Mouse (Mus musculus) ES-E14 (cell line): ENCODE measurements around the gene Mllt11. TPM values are rescaled to one million over a fixed set of nuclear protein-coding genes. Genes with fewer than 3 reads are reported as not detected.

Source experiments
- DNase-seq: peaks from one replicate; pipeline ENCODE4 v3.0.0-alpha.2; 2013; ENCODE audit warnings: low read depth, low spot score
- H3K27ac ChIP-seq: 2 replicates; pipeline ENCODE4 v1.5.1; 2012; ENCODE audit warnings: low read depth, mild to moderate bottlenecking, low read length, moderate library complexity, mixed read lengths; ENCODE audit not compliant: poor library complexity, insufficient read depth, severe bottlenecking
- H3K36me3 ChIP-seq: 2 replicates; pipeline ENCODE4 v1.6.1; 2012; ENCODE audit warnings: mild to moderate bottlenecking, low read length, moderate library complexity, mixed read lengths; ENCODE audit not compliant: control insufficient read depth, poor library complexity, insufficient read depth, severe bottlenecking
- H3K4me1 ChIP-seq, 2 experiments: fragments of 150-350 bp in 1 of 2; sonication (generic) in 1 of 2; 2 replicates each; pipeline ENCODE4 v1.6.1; 2012; ENCODE audit warnings: low read length in 2 of 2, mild to moderate bottlenecking in 1 of 2, mixed read lengths in 1 of 2; ENCODE audit not compliant: control insufficient read depth in 2 of 2, insufficient read depth in 2 of 2, poor library complexity in 1 of 2
- H3K4me3 ChIP-seq, 2 experiments: fragments of 150-350 bp in 1 of 2; sonication (generic) in 1 of 2; 2 replicates each; pipeline ENCODE4 v1.5.1; 2012; ENCODE audit warnings: low read length in 2 of 2, low read depth in 1 of 2, mild to moderate bottlenecking in 1 of 2, mixed read lengths in 1 of 2; ENCODE audit not compliant: insufficient read depth in 1 of 2, poor library complexity in 1 of 2, severe bottlenecking in 1 of 2
- H3K9ac ChIP-seq: 2 replicates; pipeline ENCODE4 v1.6.1; 2012; ENCODE audit warnings: low read depth, mild to moderate bottlenecking, low read length, mixed read lengths; ENCODE audit not compliant: poor library complexity, insufficient read depth, severe bottlenecking
- H3K9me3 ChIP-seq: fragments of 150-350 bp; sonication (generic); 2 replicates; pipeline ENCODE4 v1.6.1; 2012; ENCODE audit warnings: low read depth, mild to moderate bottlenecking, low read length; ENCODE audit not compliant: control insufficient read depth, insufficient read depth
- CHD2 ChIP-seq: IDR thresholded peaks from 2 replicates; pipeline ENCODE4 v1.6.1; 2014; ENCODE audit warnings: mild to moderate bottlenecking, low read depth, low read length, inconsistent platforms
- HCFC1 ChIP-seq: IDR thresholded peaks from 2 replicates; pipeline ENCODE4 v1.6.1; 2012; ENCODE audit warnings: low read length, inconsistent platforms, borderline replicate concordance; ENCODE audit not compliant: insufficient read depth
- MAFK ChIP-seq: IDR thresholded peaks from 2 replicates; pipeline ENCODE4 v1.6.1; 2014; ENCODE audit warnings: mild to moderate bottlenecking, low read depth, low read length, inconsistent platforms; ENCODE audit not compliant: insufficient read depth
- ZC3H11A ChIP-seq: IDR thresholded peaks from 2 replicates; pipeline ENCODE4 v1.6.1; 2012; ENCODE audit warnings: low read depth, mild to moderate bottlenecking, inconsistent platforms, low read length, borderline replicate concordance
- ZNF384 ChIP-seq: IDR thresholded peaks from 2 replicates; pipeline ENCODE4 v1.6.1; 2012; ENCODE audit warnings: low read depth, low read length, inconsistent platforms
- in situ Hi-C, 2 experiments: fragments of 600-800 bp; cut with MboI; formaldehyde crosslinking; loops; one replicate each; pipeline ENCODE4 v1.15.1; 2025; ENCODE audit warnings: low sequenced_read_pairs in 2 of 2, inconsistent platforms in 1 of 2; ENCODE audit not compliant: unreplicated experiment in 2 of 2
- total RNA-seq: library from RNA; depleted of rRNA; stranded (reverse); fragments of 300-350 nt; gene quantifications from 2 replicates; pipeline ENCODE4 v1.2.3, GENCODE M21; 2012

Mllt11 gene
- total RNA-seq, 1 experiment: 10.1 TPM

- in situ Hi-C loops: no loop called here
- Histone ChIP-seq H3K9ac (no peak overlapping the region), H3K9me3 (no peaks in the 10 kb centered on the region), H3K36me3 (peaks cover 15% of the 10 kb centered on the region), H3K4me1 (peaks cover 3 to 7% of the 10 kb centered on the region in 2 experiments; a peak in 2 of 4 replicates), H3K27ac (no peak overlapping the region), H3K4me3 (no peak overlapping the region)
- TF ChIP-seq ZC3H11A: no peak
- TF ChIP-seq MAFK: 0 out of 2 replicates have a peak, but pooled peaks have one; percentile 8
- peak; percentile 83 for DNase-seq
Measured at GRCm38 (mm10) chr3:95224295-95224694, 7.7 kb downstream of the Mllt11 start.

- H3K4me1 ChIP-seq: peaks cover 3 to 7% of the 10 kb centered on the region in 2 experiments; a peak in 2 of 4 replicates
- no peaks in the 10 kb centered on the region for H3K9me3 ChIP-seq
- peaks cover 17% of the 10 kb centered on the region for H3K36me3 ChIP-seq
- H3K9ac ChIP-seq: no peak overlapping the region
- TF ChIP-seq HCFC1 (no peak), ZC3H11A (no peak), ZNF384 (no peak), MAFK (no peak), CHD2 (no peak)
- in situ Hi-C loops: no loop called here
- H3K4me3 ChIP-seq: no peak overlapping the region
- no peak for DNase-seq
- H3K27ac ChIP-seq: no peak overlapping the region
Measured at GRCm38 (mm10) chr3:95223041-95223440, 8.9 kb downstream of the Mllt11 start.

- no peak for TF ChIP-seq CHD2
- TF ChIP-seq ZNF384: no peak
- TF ChIP-seq MAFK: no peak
- no peak for TF ChIP-seq HCFC1
- no peak for TF ChIP-seq ZC3H11A
- peak overlapping the region; percentile 99; the same call in 1 of the 2 replicates for H3K27ac ChIP-seq
- H3K4me3 ChIP-seq: peak overlapping the region; percentile 84 to 99
- H3K9me3 ChIP-seq: no peaks in the 10 kb centered on the region
- H3K4me1 ChIP-seq: peaks cover 0 to 3% of the 10 kb centered on the region in 2 experiments; a peak in 2 of 4 replicates
- peaks cover 27% of the 10 kb centered on the region for H3K36me3 ChIP-seq
- in situ Hi-C loops: no loop called here
- DNase-seq: no peak
- peak overlapping the region; percentile 100 for H3K9ac ChIP-seq
Measured at GRCm38 (mm10) chr3:95218466-95219137, 13.4 kb downstream of the Mllt11 start.

- peak within 1 kb of the TSS; percentile 99 for H3K27ac ChIP-seq
- no peaks in the 10 kb centered on the region; a peak in 1 of 4 replicates for H3K4me1 ChIP-seq
- H3K9me3 ChIP-seq: no peaks in the 10 kb centered on the region
- 0 out of 2 replicates have a peak, but pooled peaks have one; percentile 32 for TF ChIP-seq ZNF384
- TF ChIP-seq CHD2: peak; percentile 88
- TF ChIP-seq HCFC1: peak; percentile 79
- TF ChIP-seq ZC3H11A: no peak
- no peak for TF ChIP-seq MAFK
- H3K9ac ChIP-seq: peak within 1 kb of the TSS; percentile 100
- peaks cover 21% of the 10 kb centered on the region for H3K36me3 ChIP-seq
- in situ Hi-C loops: no loop called here
- H3K4me3 ChIP-seq: peak within 1 kb of the TSS; percentile 84 to 99
- peak; percentile 91 for DNase-seq
Measured at GRCm38 (mm10) chr3:95217255-95218134, 14.5 kb downstream of the Mllt11 start, which contains the start of gene Gabpb2. Gabpb2 (minus strand) TSS chr3:95217916.
